Mouse (Mus musculus): ENCODE results near the gene Lefty1. TPM values are rescaled to one million over a fixed set of nuclear protein-coding genes. Genes with fewer than 3 reads are reported as not detected.
A peak's percentile ranks its signal among the peaks of the same experiment; 100 is the strongest.

Lefty1 gene
- polyA plus RNA-seq, 1 experiment from 2014 or later: 6.0 TPM

- peaks cover 10% of the 10 kb centered on the region for H3K36me3 ChIP-seq
- H3K4me2 ChIP-seq: peak within 1 kb of the TSS; percentile 89
- peaks cover 76% of the 10 kb centered on the region for H3K4me1 ChIP-seq (replicated peaks)
- no peaks in the 10 kb centered on the region for H3K9me3 ChIP-seq (replicated peaks)
- peak within 1 kb of the TSS; percentile 87 for H3K9ac ChIP-seq
- peak within 1 kb of the TSS; percentile 88 for H3K4me3 ChIP-seq (replicated peaks)
- ATAC-seq (ENCODE audit: low read depth): peak; percentile 59
- under 1% methylated on average over 73 of the region's 73 CpGs for WGBS (ENCODE audit: insufficient replicate concordance)
- H3K27me3 ChIP-seq: no peaks in the 10 kb centered on the region
- peak; percentile 64 for DNase-seq
- peak within 1 kb of the TSS; percentile 89 for H3K27ac ChIP-seq
These were observed 7.6 kb downstream of the Lefty1 start, which contains the start of gene Tmem63a for GRCm38 (mm10) chr1:180942166-180943031. Tmem63a (plus strand) TSS chr1:180942344.

GRCm38 (mm10) chr1:180943032-180943644 is 8.3 kb downstream of the Lefty1 start:
- H3K4me3 ChIP-seq (replicated peaks): peak overlapping the region; percentile 88
- peaks cover 17% of the 10 kb centered on the region for H3K36me3 ChIP-seq
- no peaks in the 10 kb centered on the region for H3K9me3 ChIP-seq (replicated peaks)
- peak overlapping the region; percentile 89 for H3K27ac ChIP-seq
- no peaks in the 10 kb centered on the region for H3K27me3 ChIP-seq
- ATAC-seq (ENCODE audit: low read depth) (no peak), DNase-seq (no peak)
- peaks cover 71% of the 10 kb centered on the region for H3K4me1 ChIP-seq (replicated peaks)
- peak overlapping the region; percentile 89 for H3K4me2 ChIP-seq
- peak overlapping the region; percentile 87 for H3K9ac ChIP-seq
- 50% methylated on average over 11 of the region's 11 CpGs for WGBS (ENCODE audit: insufficient replicate concordance)

- no peaks in the 10 kb centered on the region for H3K9me3 ChIP-seq (replicated peaks)
- ATAC-seq (ENCODE audit: low read depth) (no peak), DNase-seq (no peak)
- no peaks in the 10 kb centered on the region for H3K27me3 ChIP-seq
- H3K27ac ChIP-seq: peak overlapping the region; percentile 89
- no peak overlapping the region for H3K4me3 ChIP-seq (replicated peaks)
- 48% methylated on average over 1 of the region's 1 CpGs for WGBS (ENCODE audit: insufficient replicate concordance)
- H3K36me3 ChIP-seq: peaks cover 25% of the 10 kb centered on the region
- peak overlapping the region; percentile 89 for H3K4me2 ChIP-seq
- peaks cover 68% of the 10 kb centered on the region for H3K4me1 ChIP-seq (replicated peaks)
- H3K9ac ChIP-seq: 0 out of 2 replicates have a peak overlapping the region, but pooled peaks have one; percentile 87
These were observed 9.1 kb downstream of the Lefty1 start for GRCm38 (mm10) chr1:180943896-180944295.

GRCm38 (mm10) chr1:180944553-180944952 is 9.7 kb downstream of the Lefty1 start:
- Histone ChIP-seq H3K27ac (peak overlapping the region; percentile 89), H3K27me3 (no peaks in the 10 kb centered on the region), H3K36me3 (peaks cover 32% of the 10 kb centered on the region), H3K9ac (0 out of 2 replicates have a peak overlapping the region, but pooled peaks have one; percentile 67), H3K4me1 (replicated peaks) (peaks cover 68% of the 10 kb centered on the region), H3K4me2 (peak overlapping the region; percentile 89), H3K4me3 (replicated peaks) (no peak overlapping the region), H3K9me3 (replicated peaks) (no peaks in the 10 kb centered on the region)
- 66% methylated on average over 4 of the region's 4 CpGs for WGBS (ENCODE audit: insufficient replicate concordance)
- ATAC-seq (ENCODE audit: low read depth) (no peak), DNase-seq (no peak)

GRCm38 (mm10) chr1:180945001-180945980 is 10.5 kb downstream of the Lefty1 start:
- 24% methylated on average over 20 of the region's 20 CpGs for WGBS (ENCODE audit: insufficient replicate concordance)
- Histone ChIP-seq H3K9me3 (replicated peaks) (no peaks in the 10 kb centered on the region), H3K27me3 (no peaks in the 10 kb centered on the region), H3K36me3 (peaks cover 38% of the 10 kb centered on the region), H3K4me3 (replicated peaks) (peak overlapping the region; percentile 33), H3K9ac (peak overlapping the region; percentile 67), H3K27ac (peak overlapping the region; percentile 89), H3K4me1 (replicated peaks) (peaks cover 68% of the 10 kb centered on the region), H3K4me2 (peak overlapping the region; percentile 89)
- ATAC-seq (ENCODE audit: low read depth) (peak; percentile 87), DNase-seq (peak; percentile 65)

GRCm38 (mm10) chr1:180946448-180946847 is 11.6 kb downstream of the Lefty1 start:
- ATAC-seq (ENCODE audit: low read depth) (no peak), DNase-seq (no peak)
- H3K36me3 ChIP-seq: peaks cover 42% of the 10 kb centered on the region
- peak overlapping the region; percentile 67; the same call in 1 of the 2 replicates for H3K9ac ChIP-seq
- H3K4me2 ChIP-seq: peak overlapping the region; percentile 89
- H3K4me3 ChIP-seq (replicated peaks): no peak overlapping the region
- 92% methylated on average over 6 of the region's 6 CpGs for WGBS (ENCODE audit: insufficient replicate concordance)
- H3K27me3 ChIP-seq: no peaks in the 10 kb centered on the region
- peak overlapping the region; percentile 89 for H3K27ac ChIP-seq
- no peaks in the 10 kb centered on the region for H3K9me3 ChIP-seq (replicated peaks)
- peaks cover 57% of the 10 kb centered on the region for H3K4me1 ChIP-seq (replicated peaks)

- H3K9me3 ChIP-seq (replicated peaks): no peaks in the 10 kb centered on the region
- DNase-seq (no peak), ATAC-seq (ENCODE audit: low read depth) (peak; percentile 57)
- H3K4me3 ChIP-seq (replicated peaks): no peak overlapping the region
- peak overlapping the region; percentile 62; the same call in 1 of the 2 replicates for H3K27ac ChIP-seq
- peaks cover 58% of the 10 kb centered on the region for H3K36me3 ChIP-seq
- H3K4me2 ChIP-seq: 0 out of 2 replicates have a peak overlapping the region, but pooled peaks have one; percentile 11
- H3K9ac ChIP-seq: no peak overlapping the region
- H3K27me3 ChIP-seq: no peaks in the 10 kb centered on the region
- H3K4me1 ChIP-seq (replicated peaks): peaks cover 16% of the 10 kb centered on the region
- 56% methylated on average over 6 of the region's 6 CpGs for WGBS (ENCODE audit: insufficient replicate concordance)
These were observed 17.4 kb downstream of the Lefty1 start for GRCm38 (mm10) chr1:180952085-180952746.

- Histone ChIP-seq H3K9me3 (replicated peaks) (no peaks in the 10 kb centered on the region), H3K9ac (no peak overlapping the region), H3K4me3 (replicated peaks) (no peak overlapping the region), H3K4me1 (replicated peaks) (peaks cover 15% of the 10 kb centered on the region), H3K4me2 (no peak overlapping the region), H3K27ac (no peak overlapping the region), H3K36me3 (peaks cover 56% of the 10 kb centered on the region), H3K27me3 (no peaks in the 10 kb centered on the region)
- ATAC-seq (ENCODE audit: low read depth): no peak
- WGBS (ENCODE audit: insufficient replicate concordance): 66% methylated on average over 5 of the region's 5 CpGs
- no peak for DNase-seq
These were observed 18.0 kb downstream of the Lefty1 start for GRCm38 (mm10) chr1:180952808-180953207.

- Histone ChIP-seq H3K27me3 (no peaks in the 10 kb centered on the region), H3K4me3 (replicated peaks) (no peak overlapping the region), H3K27ac (peak overlapping the region; percentile 6; the same call in 1 of the 2 replicates), H3K9ac (no peak overlapping the region), H3K4me2 (no peak overlapping the region), H3K36me3 (peaks cover 38% of the 10 kb centered on the region), H3K9me3 (replicated peaks) (no peaks in the 10 kb centered on the region), H3K4me1 (replicated peaks) (peaks cover 18% of the 10 kb centered on the region)
- ATAC-seq (ENCODE audit: low read depth) (no peak), DNase-seq (no peak)
- WGBS (ENCODE audit: insufficient replicate concordance): 76% methylated on average over 8 of the region's 8 CpGs
These were observed 21.6 kb downstream of the Lefty1 start for GRCm38 (mm10) chr1:180956401-180956800.

GRCm38 (mm10) chr1:180956973-180957381 is 22.2 kb downstream of the Lefty1 start:
- Histone ChIP-seq H3K27me3 (no peaks in the 10 kb centered on the region), H3K4me2 (no peak overlapping the region), H3K4me3 (replicated peaks) (no peak overlapping the region), H3K9ac (no peak overlapping the region), H3K27ac (no peak overlapping the region), H3K36me3 (peaks cover 40% of the 10 kb centered on the region), H3K9me3 (replicated peaks) (no peaks in the 10 kb centered on the region), H3K4me1 (replicated peaks) (peaks cover 18% of the 10 kb centered on the region)
- WGBS (ENCODE audit: insufficient replicate concordance): 38% methylated on average over 8 of the region's 8 CpGs
- DNase-seq: no peak
- peak; percentile 77 for ATAC-seq (ENCODE audit: low read depth)

Data from liver, embryonic 13.5 days (tissue).